Mouse (Mus musculus) midbrain, embryonic 16.5 days (tissue): Measurements from ENCODE around the gene Tigar. TPM values are rescaled to one million over a fixed set of nuclear protein-coding genes. Genes with fewer than 3 reads are reported as not detected.

Source experiments
- ATAC-seq: fragments of 200-750 bp; cut with Nextera tagmentation; 2 replicates; pipeline ENCODE4 v1.8.0; 2017; ENCODE audit warnings: moderate TSS enrichment
- H3K27ac ChIP-seq: fragments of 300-500 bp; sonication (generic); 2 replicates; pipeline ENCODE4 v1.5.1; 2014; ENCODE audit warnings: mild to moderate bottlenecking, low read length, mixed read lengths
- H3K27me3 ChIP-seq: fragments of 300-500 bp; sonication (generic); 2 replicates; pipeline ENCODE4 v1.6.1; 2014; ENCODE audit warnings: low read depth, low read length, mixed read lengths; ENCODE audit not compliant: control insufficient read depth, insufficient read depth
- H3K36me3 ChIP-seq: fragments of 300-500 bp; sonication (generic); 2 replicates; pipeline ENCODE4 v1.6.1; 2014; ENCODE audit warnings: mild to moderate bottlenecking, low read length, moderate library complexity, mixed read lengths; ENCODE audit not compliant: control insufficient read depth, insufficient read depth
- H3K4me1 ChIP-seq: fragments of 300-500 bp; sonication (generic); 2 replicates; pipeline ENCODE4 v1.6.1; 2014; ENCODE audit warnings: mild to moderate bottlenecking, low read length, mixed read lengths; ENCODE audit not compliant: control insufficient read depth, insufficient read depth
- H3K4me2 ChIP-seq: fragments of 300-500 bp; sonication (generic); 2 replicates; pipeline ENCODE4 v1.6.1; 2014; ENCODE audit warnings: mild to moderate bottlenecking, low read length, mixed read lengths
- H3K4me3 ChIP-seq: fragments of 300-500 bp; sonication (generic); 2 replicates; pipeline ENCODE4 v1.5.1; 2014; ENCODE audit warnings: low read depth, mild to moderate bottlenecking, low read length, moderate library complexity, mixed read lengths
- H3K9ac ChIP-seq: fragments of 300-500 bp; sonication (generic); 2 replicates; pipeline ENCODE4 v1.6.1; 2014; ENCODE audit warnings: low read depth, low read length, mixed read lengths
- H3K9me3 ChIP-seq: fragments of 300-500 bp; sonication (generic); replicated peaks from 2 replicates; pipeline ENCODE4 v1.6.1; 2014; ENCODE audit warnings: mild to moderate bottlenecking, low read length, mixed read lengths; ENCODE audit not compliant: control insufficient read depth, poor library complexity, severe bottlenecking
- WGBS: fragments of 180-500 bp; shearing (Covaris S2); extraction: QIAGEN DNeasy Blood & Tissue Kit; methylation state at CpG from one replicate; pipeline ENCODE4 v1.1.7; 2014; 5-methylcytosine and 5-hydroxymethylcytosine counted together
- polyA plus RNA-seq: library from polyadenylated mRNA; unstranded; fragments of >200 nt; fragmentation: Nextera tagmentation; extraction: Ambion mirVana; gene quantifications from 2 replicates; pipeline ENCODE4 v1.2.1, GENCODE M21; 2015

Tigar gene
- polyA plus RNA-seq, 1 experiment from 2014 or later: 5.9 TPM

- no peak overlapping the region for H3K4me2 ChIP-seq
- no peak overlapping the region for H3K9ac ChIP-seq
- H3K27ac ChIP-seq: no peak overlapping the region
- H3K4me3 ChIP-seq: no peak overlapping the region
- WGBS: 65% methylated on average over 6 of the region's 6 CpGs
- no peaks in the 10 kb centered on the region for H3K9me3 ChIP-seq
- H3K36me3 ChIP-seq: peaks cover 8% of the 10 kb centered on the region
- ATAC-seq: no peak
- peaks cover 8% of the 10 kb centered on the region for H3K4me1 ChIP-seq
- H3K27me3 ChIP-seq: no peaks in the 10 kb centered on the region
Measured at GRCm38 (mm10) chr6:127105107-127105506, 4.2 kb downstream of the Tigar start.

- no peak overlapping the region for H3K9ac ChIP-seq
- H3K4me1 ChIP-seq: peaks cover 8% of the 10 kb centered on the region
- no peak for ATAC-seq
- H3K4me2 ChIP-seq: no peak overlapping the region
- H3K36me3 ChIP-seq: peaks cover 8% of the 10 kb centered on the region
- 91% methylated on average over 7 of the region's 7 CpGs for WGBS
- no peaks in the 10 kb centered on the region for H3K9me3 ChIP-seq
- H3K4me3 ChIP-seq: no peak overlapping the region
- H3K27ac ChIP-seq: no peak overlapping the region
- H3K27me3 ChIP-seq: no peaks in the 10 kb centered on the region
Measured at GRCm38 (mm10) chr6:127104396-127105029, 4.8 kb downstream of the Tigar start.

- no peak for ATAC-seq
- Histone ChIP-seq H3K4me2 (no peak overlapping the region), H3K9ac (no peak overlapping the region), H3K4me1 (peaks cover 5% of the 10 kb centered on the region), H3K9me3 (no peaks in the 10 kb centered on the region), H3K27me3 (no peaks in the 10 kb centered on the region), H3K27ac (no peak overlapping the region), H3K4me3 (no peak overlapping the region), H3K36me3 (peaks cover 8% of the 10 kb centered on the region)
- WGBS: 98% methylated on average over 6 of the region's 6 CpGs
Measured at GRCm38 (mm10) chr6:127103506-127104275, 5.7 kb downstream of the Tigar start.

- H3K9ac ChIP-seq: no peak overlapping the region
- H3K27me3 ChIP-seq: no peaks in the 10 kb centered on the region
- H3K36me3 ChIP-seq: peaks cover 8% of the 10 kb centered on the region
- no peak overlapping the region for H3K27ac ChIP-seq
- no peaks in the 10 kb centered on the region for H3K4me1 ChIP-seq
- no peak overlapping the region for H3K4me2 ChIP-seq
- no peak for ATAC-seq
- H3K9me3 ChIP-seq: no peaks in the 10 kb centered on the region
- no peak overlapping the region for H3K4me3 ChIP-seq
- 61% methylated on average over 7 of the region's 7 CpGs for WGBS
Measured at GRCm38 (mm10) chr6:127094565-127094964, 14.8 kb downstream of the Tigar start.

DNA sequence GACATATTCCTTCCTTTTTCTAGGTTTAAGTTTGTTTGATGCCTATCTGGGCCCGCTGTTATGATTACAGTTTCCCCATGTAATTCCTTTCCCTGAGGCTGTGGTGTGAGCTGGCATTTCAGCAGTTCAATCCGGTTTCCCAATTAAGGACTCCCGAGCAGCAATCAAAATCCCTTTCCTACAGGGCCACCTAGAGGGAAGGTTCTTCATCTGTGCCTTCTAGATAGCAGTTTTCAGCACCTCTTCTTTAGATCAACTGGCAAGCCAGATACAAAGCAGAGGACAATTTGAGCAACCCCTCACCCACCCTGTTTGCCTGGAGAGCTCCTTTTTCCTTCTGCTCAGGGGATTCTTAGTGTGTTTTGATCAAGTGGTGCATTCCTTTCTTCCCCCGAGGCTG lies 22.6 kb downstream of the Tigar start:
- Histone ChIP-seq H3K9me3 (no peaks in the 10 kb centered on the region), H3K4me3 (no peak overlapping the region), H3K27ac (no peak overlapping the region), H3K27me3 (no peaks in the 10 kb centered on the region; the same call in 1 of the 2 replicates), H3K36me3 (peaks cover 10% of the 10 kb centered on the region), H3K9ac (no peak overlapping the region), H3K4me2 (no peak overlapping the region), H3K4me1 (no peaks in the 10 kb centered on the region)
- ATAC-seq: no peak
- WGBS: 56% methylated on average over 4 of the region's 4 CpGs

GRCm38 (mm10) chr6:127081820-127082219 lies 27.5 kb downstream of the Tigar start:
- WGBS: 68% methylated on average over 6 of the region's 6 CpGs
- ATAC-seq: no peak
- H3K4me1 ChIP-seq: peaks cover 9% of the 10 kb centered on the region; the same call in 1 of the 2 replicates
- no peaks in the 10 kb centered on the region for H3K36me3 ChIP-seq
- no peak overlapping the region for H3K4me2 ChIP-seq
- no peak overlapping the region for H3K4me3 ChIP-seq
- H3K27ac ChIP-seq: no peak overlapping the region
- no peaks in the 10 kb centered on the region for H3K9me3 ChIP-seq
- no peak overlapping the region for H3K9ac ChIP-seq
- H3K27me3 ChIP-seq: no peaks in the 10 kb centered on the region; the same call in 1 of the 2 replicates

DNA sequence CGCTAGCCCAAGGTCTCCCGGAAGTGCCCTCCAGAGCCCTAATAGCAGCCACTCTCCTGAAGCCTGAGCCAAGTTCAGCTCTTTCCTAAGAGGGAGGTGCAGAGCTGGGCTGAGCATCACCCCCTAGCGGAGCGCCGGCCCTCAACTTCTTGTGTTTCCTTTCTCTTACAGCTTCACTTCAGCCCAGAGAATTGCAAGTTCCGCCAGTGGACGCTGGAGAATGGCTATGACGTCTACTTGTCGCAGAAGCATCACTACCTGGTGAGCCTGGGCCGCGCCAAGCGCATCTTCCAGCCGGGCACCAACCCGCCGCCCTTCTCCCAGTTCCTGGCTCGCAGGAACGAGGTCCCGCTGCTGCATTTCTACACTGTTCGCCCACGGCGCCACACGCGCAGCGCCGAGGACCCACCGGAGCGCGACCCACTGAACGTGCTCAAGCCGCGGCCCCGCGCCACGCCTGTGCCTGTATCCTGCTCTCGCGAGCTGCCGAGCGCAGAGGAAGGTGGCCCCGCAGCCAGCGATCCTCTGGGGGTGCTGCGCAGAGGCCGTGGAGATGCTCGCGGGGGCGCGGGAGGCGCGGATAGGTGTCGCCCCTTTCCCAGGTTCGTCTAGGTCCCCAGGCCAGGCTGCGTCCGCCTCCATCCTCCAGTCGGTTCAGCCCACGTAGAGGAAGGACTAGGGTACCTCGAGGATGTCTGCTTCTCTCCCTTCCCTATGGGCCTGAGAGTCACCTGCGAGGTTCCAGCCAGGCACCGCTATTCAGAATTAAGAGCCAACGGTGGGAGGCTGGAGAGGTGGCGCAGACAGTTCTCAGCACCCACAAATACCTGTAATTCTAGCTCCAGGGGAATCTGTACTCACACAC lies 29.3 kb downstream of the Tigar start:
- Histone ChIP-seq H3K27ac (peak overlapping the region; percentile 95), H3K4me2 (peak overlapping the region; percentile 76), H3K36me3 (no peaks in the 10 kb centered on the region), H3K9ac (peak overlapping the region; percentile 93), H3K27me3 (no peaks in the 10 kb centered on the region; the same call in 1 of the 2 replicates), H3K4me1 (peaks cover 9% of the 10 kb centered on the region; the same call in 1 of the 2 replicates), H3K9me3 (no peaks in the 10 kb centered on the region), H3K4me3 (peak overlapping the region; percentile 72)
- ATAC-seq: peak; percentile 95
- WGBS: under 1% methylated on average over 57 of the region's 59 CpGs

DNA sequence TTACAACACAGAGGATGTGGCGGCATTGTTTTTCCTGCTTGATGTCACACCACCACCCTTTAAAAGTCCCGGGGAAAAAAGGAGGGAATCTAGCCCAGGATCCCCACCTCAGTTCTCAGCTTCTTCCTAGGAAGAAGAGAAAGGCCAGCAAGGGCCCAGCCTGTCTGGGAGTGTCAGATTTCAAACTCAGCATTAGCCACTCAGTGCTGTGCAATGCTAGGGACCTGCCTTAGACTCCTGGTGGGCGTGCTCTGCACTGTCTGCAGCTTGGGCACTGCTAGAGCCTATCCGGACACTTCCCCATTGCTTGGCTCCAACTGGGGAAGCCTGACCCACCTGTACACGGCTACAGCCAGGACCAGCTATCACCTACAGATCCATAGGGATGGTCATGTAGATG lies 36.5 kb downstream of the Tigar start, which contains the start of gene Fgf23:
Gene Fgf23, plus strand, starts transcription at position 86 of the 400 bp plus-strand sequence.
- Histone ChIP-seq H3K27ac (no peak within 1 kb of the TSS), H3K27me3 (no peaks in the 10 kb centered on the region), H3K4me3 (no peak within 1 kb of the TSS), H3K4me2 (no peak within 1 kb of the TSS), H3K9ac (no peak within 1 kb of the TSS), H3K36me3 (no peaks in the 10 kb centered on the region), H3K9me3 (no peaks in the 10 kb centered on the region), H3K4me1 (no peaks in the 10 kb centered on the region)
- no peak for ATAC-seq
- 16% methylated on average over 5 of the region's 5 CpGs for WGBS
